Mouse (Mus musculus): ENCODE data around the gene Pawr. TPM values are rescaled to one million over a fixed set of nuclear protein-coding genes. Genes with fewer than 3 reads are reported as not detected.

Pawr gene
- total RNA-seq, 1 experiment = 36.4 TPM

- Histone ChIP-seq H3K4me1 (ENCODE audit: control insufficient read depth in 2 of 2, insufficient read depth in 2 of 2, low read length in 2 of 2, poor library complexity in 1 of 2) (peaks cover 0 to 2% of the 10 kb centered on the region in 2 experiments; a peak in 1 of 4 replicates), H3K27ac (ENCODE audit: insufficient read depth, low read depth, low read length, poor library complexity, severe bottlenecking) (no peak overlapping the region), H3K36me3 (ENCODE audit: control insufficient read depth, insufficient read depth, low read length, poor library complexity, severe bottlenecking) (peaks cover 8% of the 10 kb centered on the region; the same call in 1 of the 2 replicates), H3K9ac (ENCODE audit: insufficient read depth, low read depth, low read length, poor library complexity, severe bottlenecking) (no peak overlapping the region), H3K9me3 (ENCODE audit: control insufficient read depth, insufficient read depth, low read depth, low read length) (no peaks in the 10 kb centered on the region), H3K4me3 (ENCODE audit: insufficient read depth in 1 of 2, low read depth in 1 of 2, low read length in 2 of 2, poor library complexity in 1 of 2, severe bottlenecking in 1 of 2) (no peak overlapping the region)
- no peak for DNase-seq (ENCODE audit: low read depth, low spot score)
- TF ChIP-seq ZC3H11A (IDR thresholded peaks at IDR 0.05; ENCODE audit: borderline replicate concordance, low read depth, low read length) (no peak), HCFC1 (IDR thresholded peaks at IDR 0.05; ENCODE audit: borderline replicate concordance, insufficient read depth, low read length) (no peak), MAFK (IDR thresholded peaks at IDR 0.05; ENCODE audit: insufficient read depth, low read depth, low read length) (no peak), ZNF384 (IDR thresholded peaks at IDR 0.05; ENCODE audit: low read depth, low read length) (no peak), CHD2 (IDR thresholded peaks at IDR 0.05; ENCODE audit: low read depth, low read length) (no peak)
- in situ Hi-C loops (cut with MboI; ENCODE audit: low sequenced_read_pairs in 2 of 2, unreplicated experiment in 2 of 2) = no loop called here
These were observed 40.3 kb downstream of the Pawr start for GRCm38 (mm10) chr10:108372258-108372657.

DNA sequence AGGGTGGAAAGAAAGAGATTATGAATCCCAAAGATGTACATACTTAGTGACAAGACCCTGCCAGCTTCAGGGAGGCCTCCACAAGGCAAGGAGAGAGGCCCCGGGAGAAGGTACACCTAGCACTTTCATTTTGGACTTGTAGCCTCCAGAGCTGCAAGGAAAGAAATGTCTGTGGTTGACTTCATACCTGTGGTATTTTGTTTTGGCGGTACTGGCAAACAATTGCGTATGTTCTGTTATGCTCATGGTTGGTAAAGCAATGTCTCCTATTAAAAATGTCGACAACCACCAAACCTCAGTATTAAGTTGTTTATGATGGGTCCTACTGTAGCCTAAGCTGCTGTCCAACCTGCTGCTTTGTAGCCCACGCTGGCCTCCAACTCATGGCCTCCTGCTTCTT is 40.9 kb downstream of the Pawr start:
- no peak for TF ChIP-seq MAFK (IDR thresholded peaks at IDR 0.05; ENCODE audit: insufficient read depth, low read depth, low read length)
- no peak for TF ChIP-seq CHD2 (IDR thresholded peaks at IDR 0.05; ENCODE audit: low read depth, low read length)
- TF ChIP-seq ZNF384 (IDR thresholded peaks at IDR 0.05; ENCODE audit: low read depth, low read length) = no peak
- no peak for TF ChIP-seq HCFC1 (IDR thresholded peaks at IDR 0.05; ENCODE audit: borderline replicate concordance, insufficient read depth, low read length)
- no peak for TF ChIP-seq ZC3H11A (IDR thresholded peaks at IDR 0.05; ENCODE audit: borderline replicate concordance, low read depth, low read length)
- Histone ChIP-seq H3K9ac (ENCODE audit: insufficient read depth, low read depth, low read length, poor library complexity, severe bottlenecking) (no peak overlapping the region), H3K9me3 (ENCODE audit: control insufficient read depth, insufficient read depth, low read depth, low read length) (no peaks in the 10 kb centered on the region), H3K4me3 (ENCODE audit: insufficient read depth in 1 of 2, low read depth in 1 of 2, low read length in 2 of 2, poor library complexity in 1 of 2, severe bottlenecking in 1 of 2) (no peak overlapping the region), H3K27ac (ENCODE audit: insufficient read depth, low read depth, low read length, poor library complexity, severe bottlenecking) (no peak overlapping the region), H3K36me3 (ENCODE audit: control insufficient read depth, insufficient read depth, low read length, poor library complexity, severe bottlenecking) (peaks cover 8% of the 10 kb centered on the region; the same call in 1 of the 2 replicates), H3K4me1 (ENCODE audit: control insufficient read depth in 2 of 2, insufficient read depth in 2 of 2, low read length in 2 of 2, poor library complexity in 1 of 2) (peaks cover 0 to under 1% of the 10 kb centered on the region in 2 experiments; a peak in 1 of 4 replicates)
- in situ Hi-C loops (cut with MboI; ENCODE audit: low sequenced_read_pairs in 2 of 2, unreplicated experiment in 2 of 2) = no loop called here
- no peak for DNase-seq (ENCODE audit: low read depth, low spot score)

DNA sequence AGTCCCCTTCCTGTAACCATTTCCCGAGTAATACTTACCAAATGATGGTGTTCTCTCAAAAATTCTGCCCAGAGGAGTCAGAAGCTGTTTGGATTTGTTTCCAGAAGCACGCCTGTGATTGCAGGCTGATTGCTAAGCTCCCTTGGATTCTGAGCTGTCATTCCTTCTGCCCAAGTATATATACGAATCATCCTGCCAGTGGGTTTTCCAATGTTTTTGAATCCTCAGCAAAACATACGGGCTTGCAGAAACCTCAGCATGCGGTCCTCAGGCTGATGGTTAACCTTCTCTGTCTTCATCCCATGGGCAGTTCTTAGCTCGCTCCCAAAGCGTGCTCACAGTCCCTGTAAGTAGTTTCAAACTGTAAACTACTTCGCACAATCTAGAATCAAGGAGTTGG is 43.9 kb downstream of the Pawr start:
- Histone ChIP-seq H3K27ac (ENCODE audit: insufficient read depth, low read depth, low read length, poor library complexity, severe bottlenecking) (no peak overlapping the region), H3K9me3 (ENCODE audit: control insufficient read depth, insufficient read depth, low read depth, low read length) (no peaks in the 10 kb centered on the region), H3K4me3 (ENCODE audit: insufficient read depth in 1 of 2, low read depth in 1 of 2, low read length in 2 of 2, poor library complexity in 1 of 2, severe bottlenecking in 1 of 2) (no peak overlapping the region), H3K4me1 (ENCODE audit: control insufficient read depth in 2 of 2, insufficient read depth in 2 of 2, low read length in 2 of 2, poor library complexity in 1 of 2) (no peaks in the 10 kb centered on the region), H3K36me3 (ENCODE audit: control insufficient read depth, insufficient read depth, low read length, poor library complexity, severe bottlenecking) (peaks cover 8% of the 10 kb centered on the region; the same call in 1 of the 2 replicates), H3K9ac (ENCODE audit: insufficient read depth, low read depth, low read length, poor library complexity, severe bottlenecking) (no peak overlapping the region)
- TF ChIP-seq HCFC1 (IDR thresholded peaks at IDR 0.05; ENCODE audit: borderline replicate concordance, insufficient read depth, low read length) (no peak), ZNF384 (IDR thresholded peaks at IDR 0.05; ENCODE audit: low read depth, low read length) (no peak), ZC3H11A (IDR thresholded peaks at IDR 0.05; ENCODE audit: borderline replicate concordance, low read depth, low read length) (no peak), MAFK (IDR thresholded peaks at IDR 0.05; ENCODE audit: insufficient read depth, low read depth, low read length) (no peak), CHD2 (IDR thresholded peaks at IDR 0.05; ENCODE audit: low read depth, low read length) (no peak)
- in situ Hi-C loops (cut with MboI; ENCODE audit: low sequenced_read_pairs in 2 of 2, unreplicated experiment in 2 of 2) = no loop called here
- no peak for DNase-seq (ENCODE audit: low read depth, low spot score)

DNA sequence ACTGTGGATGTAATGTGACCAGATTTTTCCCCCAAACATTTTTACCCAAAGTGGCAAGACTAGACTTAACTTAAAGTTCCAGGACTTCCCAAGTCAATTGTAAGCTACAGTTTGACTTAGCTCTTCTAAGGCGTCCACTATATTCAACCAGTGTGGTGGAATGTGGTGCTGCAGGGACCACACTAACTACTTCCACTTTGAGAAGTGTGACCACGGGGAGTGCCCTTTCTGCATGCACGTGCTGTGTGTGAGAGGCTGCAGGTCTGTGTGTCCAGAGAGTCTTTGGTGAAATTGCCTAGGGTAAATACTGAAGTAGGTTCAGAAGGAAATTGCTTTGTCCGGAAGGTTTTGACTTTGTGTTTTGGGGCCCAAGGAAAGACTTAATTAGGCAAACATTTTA is 44.4 kb downstream of the Pawr start:
- DNase-seq (ENCODE audit: low read depth, low spot score) = no peak
- TF ChIP-seq HCFC1 (IDR thresholded peaks at IDR 0.05; ENCODE audit: borderline replicate concordance, insufficient read depth, low read length) = no peak
- no peak for TF ChIP-seq ZNF384 (IDR thresholded peaks at IDR 0.05; ENCODE audit: low read depth, low read length)
- TF ChIP-seq ZC3H11A (IDR thresholded peaks at IDR 0.05; ENCODE audit: borderline replicate concordance, low read depth, low read length) = no peak
- no peak for TF ChIP-seq MAFK (IDR thresholded peaks at IDR 0.05; ENCODE audit: insufficient read depth, low read depth, low read length)
- no peak for TF ChIP-seq CHD2 (IDR thresholded peaks at IDR 0.05; ENCODE audit: low read depth, low read length)

More for the DNA sequence above, 44.4 kb downstream of the Pawr start:
- no peak overlapping the region for H3K9ac ChIP-seq (ENCODE audit: insufficient read depth, low read depth, low read length, poor library complexity, severe bottlenecking)
- no peaks in the 10 kb centered on the region for H3K4me1 ChIP-seq (ENCODE audit: control insufficient read depth in 2 of 2, insufficient read depth in 2 of 2, low read length in 2 of 2, poor library complexity in 1 of 2)
- H3K36me3 ChIP-seq (ENCODE audit: control insufficient read depth, insufficient read depth, low read length, poor library complexity, severe bottlenecking) = peaks cover 8% of the 10 kb centered on the region; the same call in 1 of the 2 replicates
- H3K9me3 ChIP-seq (ENCODE audit: control insufficient read depth, insufficient read depth, low read depth, low read length) = no peaks in the 10 kb centered on the region
- no peak overlapping the region for H3K27ac ChIP-seq (ENCODE audit: insufficient read depth, low read depth, low read length, poor library complexity, severe bottlenecking)
- H3K4me3 ChIP-seq (ENCODE audit: insufficient read depth in 1 of 2, low read depth in 1 of 2, low read length in 2 of 2, poor library complexity in 1 of 2, severe bottlenecking in 1 of 2) = no peak overlapping the region
- in situ Hi-C loops (cut with MboI; ENCODE audit: low sequenced_read_pairs in 2 of 2, unreplicated experiment in 2 of 2) = no loop called here
